Mouse (Mus musculus) CH12.LX (cell line): ENCODE data around the gene Med11. TPM values are rescaled to one million over a fixed set of nuclear protein-coding genes. Genes with fewer than 3 reads are reported as not detected.

Experiments used
- DNase-seq: peaks from one replicate; pipeline ENCODE4 v3.0.0-alpha.2; 2013; ENCODE audit errors: extremely low read depth
- H3K27ac ChIP-seq: 2 replicates; pipeline ENCODE4 v1.5.1; 2012; ENCODE audit warnings: low read depth, mild to moderate bottlenecking, control low read depth, moderate library complexity; ENCODE audit not compliant: insufficient read depth
- H3K27me3 ChIP-seq: replicated peaks from 2 replicates; pipeline ENCODE3; 2012; ENCODE audit warnings: inconsistent platforms
- H3K36me3 ChIP-seq, 2 experiments: replicated peaks in 1 of 2; 2 replicates each; pipeline versions ENCODE3 to v1.6.1; 2012; ENCODE audit warnings: inconsistent platforms in 1 of 2, low read length in 1 of 2, mild to moderate bottlenecking in 1 of 2, mixed read lengths in 1 of 2, moderate library complexity in 1 of 2; ENCODE audit not compliant: control insufficient read depth in 1 of 2, insufficient read depth in 1 of 2
- H3K4me1 ChIP-seq, 2 experiments: 2 replicates each; pipeline ENCODE4 v1.6.1; 2012; ENCODE audit warnings: inconsistent platforms in 1 of 2, moderate library complexity in 1 of 2; ENCODE audit not compliant: insufficient read depth in 2 of 2, control insufficient read depth in 1 of 2
- H3K4me2 ChIP-seq: 2 replicates; pipeline ENCODE4 v1.6.1; 2012; ENCODE audit warnings: low read depth, mild to moderate bottlenecking, control low read depth; ENCODE audit not compliant: poor library complexity, insufficient read depth, severe bottlenecking
- H3K4me3 ChIP-seq, 3 experiments: fragments of 150-350 bp in 1 of 3; sonication (generic) in 1 of 3; replicated peaks in 1 of 3; 2 replicates each; pipeline versions ENCODE3 to v1.5.1; 2011 to 2012; ENCODE audit warnings: low read depth in 2 of 3, low read length in 2 of 3, mild to moderate bottlenecking in 2 of 3, moderate library complexity in 2 of 3, control low read depth in 1 of 3, improper control_type of control experiment in 1 of 3, inconsistent platforms in 1 of 3, mixed read lengths in 1 of 3; ENCODE audit not compliant: poor library complexity in 1 of 3
- H3K79me2 ChIP-seq: replicated peaks from 2 replicates; pipeline ENCODE4 v1.6.1; 2012; ENCODE audit warnings: mild to moderate bottlenecking, moderate library complexity; ENCODE audit not compliant: control insufficient read depth, poor library complexity, insufficient read depth, severe bottlenecking; ENCODE audit errors: extremely low read depth
- H3K9ac ChIP-seq: 2 replicates; pipeline ENCODE4 v1.6.1; 2012; ENCODE audit warnings: low read depth, mild to moderate bottlenecking, control low read depth, moderate library complexity; ENCODE audit not compliant: insufficient read depth
- H3K9me3 ChIP-seq: replicated peaks from 2 replicates; pipeline ENCODE3; 2012; ENCODE audit warnings: low read length, inconsistent platforms, mixed read lengths
- BHLHE40 ChIP-seq: IDR thresholded peaks from 2 replicates; pipeline ENCODE4 v1.6.1; 2011; ENCODE audit warnings: mild to moderate bottlenecking, low read depth, low read length, improper control_type of control experiment
- CTCF ChIP-seq, 2 experiments: IDR thresholded peaks in 1 of 2; conservative IDR thresholded peaks in 1 of 2; 2 replicates each; pipeline ENCODE4 v1.5.1; 2011 to 2012; ENCODE audit warnings: low read depth in 2 of 2, low read length in 2 of 2, improper control_type of control experiment in 1 of 2, inconsistent platforms in 1 of 2, mild to moderate bottlenecking in 1 of 2, moderate library complexity in 1 of 2
- ELF1 ChIP-seq: IDR thresholded peaks from 2 replicates; pipeline ENCODE4 v1.6.1; 2014; ENCODE audit warnings: low read depth, mild to moderate bottlenecking, inconsistent platforms, low read length, improper control_type of control experiment
- EP300 ChIP-seq: IDR thresholded peaks from 2 replicates; pipeline ENCODE4 v1.6.1; 2011; ENCODE audit warnings: low read length, improper control_type of control experiment
- HCFC1 ChIP-seq: IDR thresholded peaks from 2 replicates; pipeline ENCODE4 v1.6.1; 2012; ENCODE audit warnings: low read depth, mild to moderate bottlenecking, inconsistent platforms, low read length, improper control_type of control experiment
- JUN ChIP-seq: IDR thresholded peaks from 2 replicates; pipeline ENCODE4 v1.6.1; 2011; ENCODE audit warnings: low read depth, mild to moderate bottlenecking, low read length, improper control_type of control experiment, moderate library complexity; ENCODE audit not compliant: insufficient read depth
- JUND ChIP-seq: conservative IDR thresholded peaks from 2 replicates; pipeline ENCODE4 v1.6.1; 2011; ENCODE audit warnings: low read depth, low read length, improper control_type of control experiment
- MAZ ChIP-seq: IDR thresholded peaks from 2 replicates; pipeline ENCODE4 v1.6.1; 2012; ENCODE audit warnings: low read depth, mild to moderate bottlenecking, inconsistent platforms, low read length, improper control_type of control experiment, moderate library complexity
- MXI1 ChIP-seq: IDR thresholded peaks from 2 replicates; pipeline ENCODE4 v1.6.1; 2011; ENCODE audit warnings: mild to moderate bottlenecking, low read depth, low read length, improper control_type of control experiment
- MYC ChIP-seq: IDR thresholded peaks from 2 replicates; pipeline ENCODE4 v1.6.1; 2011; ENCODE audit warnings: low read depth, mild to moderate bottlenecking, improper control_type of control experiment, low read length
- NELFE ChIP-seq: IDR thresholded peaks from 2 replicates; pipeline ENCODE4 v1.6.1; 2011; ENCODE audit warnings: low read depth, low read length, improper control_type of control experiment
- POLR2A ChIP-seq: IDR thresholded peaks from 2 replicates; pipeline ENCODE4 v1.6.1; 2011; ENCODE audit warnings: low read depth, mild to moderate bottlenecking, improper control_type of control experiment, low read length
- POLR2AphosphoS2 ChIP-seq: IDR thresholded peaks from 2 replicates; pipeline ENCODE4 v1.6.1; 2011; ENCODE audit warnings: low read depth, low read length, improper control_type of control experiment
- RAD21 ChIP-seq: IDR thresholded peaks from 2 replicates; pipeline ENCODE4 v1.6.1; 2011; ENCODE audit warnings: low read depth, mild to moderate bottlenecking, low read length, improper control_type of control experiment, moderate library complexity
- SMC3 ChIP-seq: IDR thresholded peaks from 2 replicates; pipeline ENCODE4 v1.6.1; 2011; ENCODE audit warnings: low read depth, low read length, improper control_type of control experiment
- TBP ChIP-seq: conservative IDR thresholded peaks from 2 replicates; pipeline ENCODE4 v1.6.1; 2011; ENCODE audit warnings: low read depth, low read length, improper control_type of control experiment
- TCF12 ChIP-seq: IDR thresholded peaks from 2 replicates; pipeline ENCODE4 v1.6.1; 2014; ENCODE audit warnings: low read depth, mild to moderate bottlenecking, inconsistent platforms, low read length, improper control_type of control experiment
- UBTF ChIP-seq: IDR thresholded peaks from 2 replicates; pipeline ENCODE4 v1.6.1; 2012; ENCODE audit warnings: low read depth, mild to moderate bottlenecking, inconsistent platforms, low read length, improper control_type of control experiment, moderate library complexity
- ZC3H11A ChIP-seq: IDR thresholded peaks from 2 replicates; pipeline ENCODE4 v1.6.1; 2012; ENCODE audit warnings: low read depth, mild to moderate bottlenecking, inconsistent platforms, low read length, improper control_type of control experiment
- ZMIZ1 ChIP-seq: IDR thresholded peaks from 2 replicates; pipeline ENCODE4 v1.6.1; 2012; ENCODE audit warnings: low read depth, mild to moderate bottlenecking, inconsistent platforms, low read length, improper control_type of control experiment
- ZNF384 ChIP-seq: IDR thresholded peaks from 2 replicates; pipeline ENCODE4 v1.6.1; 2012; ENCODE audit warnings: low read depth, low read length, improper control_type of control experiment, inconsistent platforms
- dilution Hi-C: fragments of 300-500 bp; cut with MboI; formaldehyde crosslinking; loops from 2 replicates; pipeline ENCODE4 v1.14.3; 2020; ENCODE audit warnings: low sequenced_read_pairs; ENCODE audit not compliant: extremely low pct_unique_long_range_greater_than_20kb, extremely low pct_ligation_motif_present
- in situ Hi-C: fragments of 300-500 bp; cut with MboI; formaldehyde crosslinking; loops from 3 replicates; pipeline ENCODE4 v1.14.3; 2019; ENCODE audit warnings: low sequenced_read_pairs, low pct_ligation_motif_present, low pct_unique_long_range_greater_than_20kb, mixed read lengths
- polyA plus RNA-seq: library from polyadenylated mRNA; unstranded; fragments of >175 nt; gene quantifications from 2 replicates; pipeline ENCODE4 v1.2.1, GENCODE M21; 2012; ENCODE audit warnings: low read depth; ENCODE audit not compliant: insufficient read length
- total RNA-seq, 2 experiments: library from RNA; depleted of rRNA; stranded (reverse); fragments of 300-350 nt in 1 of 2; fragments of >200 nt in 1 of 2; gene quantifications; 2 replicates each; pipeline ENCODE4 v1.2.3; 2012 to 2014

Med11 gene
- total and polyA plus RNA-seq, 3 experiments, result 52.2 to 79.9 (median 74.3) TPM

- Histone ChIP-seq H3K36me3 (peaks cover 24 to 35% of the 10 kb centered on the region in 2 experiments), H3K79me2 (no peaks in the 10 kb centered on the region), H3K27ac (no peak overlapping the region), H3K27me3 (no peaks in the 10 kb centered on the region), H3K4me3 (no peak overlapping the region), H3K4me1 (peaks cover 12 to 27% of the 10 kb centered on the region in 2 experiments), H3K9ac (no peak overlapping the region), H3K9me3 (no peaks in the 10 kb centered on the region), H3K4me2 (no peak overlapping the region)
- DNase-seq, result no peak
- dilution Hi-C loops (no loop called here), in situ Hi-C loops (no loop called here)
- no peak for TF ChIP-seq JUND
Observed at GRCm38 (mm10) chr11:70444667-70445066, 7.1 kb upstream of the Med11 start.

- H3K27ac ChIP-seq, result no peak overlapping the region
- DNase-seq, result peak; percentile 41
Observed at GRCm38 (mm10) chr11:70446756-70447155, 5.0 kb upstream of the Med11 start.

GRCm38 (mm10) chr11:70447373-70447772, 4.3 kb upstream of the Med11 start:
- Histone ChIP-seq H3K79me2 (no peaks in the 10 kb centered on the region), H3K4me3 (no peak overlapping the region), H3K4me1 (peaks cover 10 to 37% of the 10 kb centered on the region in 2 experiments), H3K27me3 (no peaks in the 10 kb centered on the region), H3K27ac (no peak overlapping the region), H3K4me2 (no peak overlapping the region), H3K36me3 (peaks cover under 1 to 12% of the 10 kb centered on the region in 2 experiments), H3K9ac (no peak overlapping the region), H3K9me3 (no peaks in the 10 kb centered on the region)
- DNase-seq, result peak; percentile 64
- in situ Hi-C loops, result no loop called here
- TF ChIP-seq NELFE (0 out of 2 replicates have a peak, but pooled peaks have one; percentile 25), RAD21 (no peak), JUN (peak; percentile 43), ZNF384 (peak; percentile 26; the same call in 1 of the 2 replicates), EP300 (peak; percentile 34; the same call in 1 of the 2 replicates), HCFC1 (peak; percentile 13; the same call in 1 of the 2 replicates), TBP (0 out of 2 replicates have a peak, but pooled peaks have one; percentile 40), CTCF (conservative IDR thresholded peaks at IDR 0.05 in 1 of 2, IDR thresholded peaks at IDR 0.05 in 1 of 2; ENCODE audit: low read depth in 2 of 2, low read length in 2 of 2) (no peak), MXI1 (no peak), ZC3H11A (no peak), POLR2AphosphoS2 (no peak), UBTF (no peak), ELF1 (peak; percentile 40; the same call in 1 of the 2 replicates), SMC3 (no peak), POLR2A (peak; percentile 47)
- dilution Hi-C loops, result no loop called here

More at GRCm38 (mm10) chr11:70446756-70447155, 5.0 kb upstream of the Med11 start:
- H3K4me1 ChIP-seq, result peaks cover 11 to 39% of the 10 kb centered on the region in 2 experiments
- no peaks in the 10 kb centered on the region for H3K9me3 ChIP-seq
- no peak overlapping the region for H3K4me2 ChIP-seq
- no peaks in the 10 kb centered on the region for H3K79me2 ChIP-seq
- in situ Hi-C loops (no loop called here), dilution Hi-C loops (no loop called here)
- H3K27me3 ChIP-seq, result no peaks in the 10 kb centered on the region
- peaks cover 6 to 18% of the 10 kb centered on the region in 2 experiments for H3K36me3 ChIP-seq
- TF ChIP-seq SMC3 (no peak), CTCF (conservative IDR thresholded peaks at IDR 0.05 in 1 of 2, IDR thresholded peaks at IDR 0.05 in 1 of 2; ENCODE audit: low read depth in 2 of 2, low read length in 2 of 2) (peak in 1 of 2 experiments; percentile 41; a peak in 2 of 4 replicates), HCFC1 (0 out of 2 replicates have a peak, but pooled peaks have one; percentile 18), JUND (no peak), ZMIZ1 (no peak), MXI1 (no peak), MYC (no peak), RAD21 (peak; percentile 11), MAZ (0 out of 2 replicates have a peak, but pooled peaks have one; percentile 13), TCF12 (peak; percentile 24; the same call in 1 of the 2 replicates), BHLHE40 (no peak)
- no peak overlapping the region for H3K9ac ChIP-seq
- no peak overlapping the region for H3K4me3 ChIP-seq
